Mouse (Mus musculus) small intestine, adult 2 months (tissue): ENCODE data around the gene Atp6v0a4.

Experiments
- CTCF ChIP-seq: fragments of 200-500 bp; IDR thresholded peaks from 2 replicates; pipeline ENCODE4 v1.5.1; 2012; ENCODE audit warnings: low read depth, mild to moderate bottlenecking, control low read depth, inconsistent platforms, low read length, moderate library complexity, mixed read lengths; ENCODE audit not compliant: insufficient replicate concordance, insufficient read length; ENCODE audit errors: extremely low read depth
- POLR2A ChIP-seq: fragments of 200-500 bp; IDR thresholded peaks from 2 replicates; pipeline ENCODE4 v1.6.1; 2012; ENCODE audit warnings: low read depth, mild to moderate bottlenecking, control low read depth, inconsistent platforms, low read length, moderate library complexity

DNA sequence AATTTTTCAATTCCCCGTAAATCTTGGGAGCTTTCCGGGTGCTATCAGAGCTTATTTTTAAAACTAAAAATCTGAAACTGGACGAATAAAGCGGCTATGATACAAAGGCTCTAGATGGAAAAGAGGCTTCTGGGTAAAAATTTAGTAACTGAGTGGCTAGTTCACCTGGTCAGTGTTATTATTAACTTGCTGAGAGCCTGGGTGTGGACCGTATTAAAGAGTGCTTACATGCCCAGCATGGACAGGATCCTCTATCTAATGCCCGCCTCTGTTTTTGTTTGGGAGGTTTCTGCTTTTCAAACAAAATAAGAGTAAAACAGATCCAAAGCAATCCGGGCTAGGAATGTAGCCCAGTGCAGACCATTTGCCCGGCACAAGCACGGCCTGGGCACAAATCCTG is 16.0 kb upstream of the Atp6v0a4 start:
- no peak for TF ChIP-seq POLR2A
- TF ChIP-seq CTCF = no peak
